Mouse (Mus musculus): Measurements from ENCODE around the gene Adam12.

DNA sequence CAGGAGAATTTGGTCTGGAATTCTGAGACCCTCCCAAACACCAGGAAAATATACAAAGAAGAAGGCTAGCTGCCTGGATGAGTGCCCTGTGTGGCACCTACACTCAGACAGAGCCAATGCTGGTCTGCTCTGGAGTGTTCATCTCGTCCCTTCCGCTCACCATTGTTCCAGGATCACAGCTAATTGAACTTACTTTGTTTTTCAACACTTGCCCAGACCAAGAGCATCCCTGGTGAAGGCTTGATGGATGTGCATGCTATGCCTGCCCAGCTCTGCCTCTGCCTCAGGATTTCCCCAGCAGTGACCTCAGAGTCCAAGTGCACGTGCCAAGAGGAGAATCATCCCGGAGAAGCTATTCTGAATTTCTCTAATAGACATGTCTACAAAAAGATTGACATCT, 9.3 kb upstream of the Adam12 start:
- TF ChIP-seq CTCF (IDR thresholded peaks at IDR 0.05; ENCODE audit: borderline replicate concordance, insufficient read depth, low read depth, low read length) (no peak), POLR2A (IDR thresholded peaks at IDR 0.05; ENCODE audit: borderline replicate concordance, insufficient read depth, low read length) (no peak)

Measured in cerebellum, adult 2 months (tissue).